Mouse (Mus musculus): ENCODE results near the gene Cds1. TPM values are rescaled to one million over a fixed set of nuclear protein-coding genes. Genes with fewer than 3 reads are reported as not detected.

The Cds1 gene
- total RNA-seq (2021), result 10 to 100 TPM; 11.1 to 12.2 TPM
- long read RNA-seq, experiment 1, partial matches to known transcripts, result 1 of 14 reads
- long read RNA-seq, experiment 1, other reads (novel, unspliced or antisense), result 12 of 14 reads
- long read RNA-seq, experiment 2, transcript Cds1-201 (13 exons, 3,924 nt), result major isoform, 9 of 23 reads
- long read RNA-seq, experiment 2, partial matches to known transcripts, result 2 of 23 reads
- long read RNA-seq, experiment 2, other reads (novel, unspliced or antisense), result 12 of 23 reads

DNA sequence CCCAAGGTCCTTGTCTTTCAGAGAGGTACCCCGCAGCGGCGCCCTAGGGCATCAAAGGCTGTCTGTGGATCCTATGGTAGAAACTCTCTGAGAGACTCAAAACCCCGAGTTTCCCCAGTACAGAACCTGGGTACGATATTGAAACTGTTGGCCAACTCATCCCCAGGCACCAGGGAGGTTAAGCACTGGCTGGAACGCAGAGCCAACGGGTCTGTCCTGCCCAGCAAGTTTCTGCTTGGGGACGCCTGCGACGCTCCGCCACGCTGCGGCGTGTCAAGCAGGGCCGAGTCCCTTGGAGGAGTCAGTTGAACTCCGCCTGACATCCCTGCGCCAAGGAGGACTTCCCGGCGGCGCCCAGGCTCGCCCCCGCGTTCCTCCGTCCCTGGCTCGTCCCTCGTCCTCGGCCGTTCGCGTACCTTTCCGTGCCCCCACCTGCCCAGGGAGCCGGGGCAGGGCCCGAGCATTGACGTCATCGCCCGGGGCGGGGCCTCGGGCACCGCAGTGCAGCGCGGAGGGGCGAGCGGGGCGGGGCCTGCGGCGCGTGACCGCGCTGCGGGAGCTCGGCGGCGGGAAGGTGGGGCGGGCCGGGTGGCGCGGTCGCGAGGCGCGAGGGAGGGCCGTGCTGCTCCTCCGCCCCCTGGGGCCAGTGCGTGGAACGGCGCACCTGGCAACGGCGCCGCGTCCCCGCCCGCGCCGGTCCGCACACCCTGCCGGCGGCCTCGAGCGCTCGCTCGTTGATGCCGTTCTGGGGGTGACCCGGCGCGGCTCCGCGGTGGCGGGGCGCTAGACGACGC, at the start of gene Cds1:
Cds1 (plus strand) TSS at position 577 of the 794 bp plus-strand sequence.
- peak; percentile 88 for DNase-seq

DNA sequence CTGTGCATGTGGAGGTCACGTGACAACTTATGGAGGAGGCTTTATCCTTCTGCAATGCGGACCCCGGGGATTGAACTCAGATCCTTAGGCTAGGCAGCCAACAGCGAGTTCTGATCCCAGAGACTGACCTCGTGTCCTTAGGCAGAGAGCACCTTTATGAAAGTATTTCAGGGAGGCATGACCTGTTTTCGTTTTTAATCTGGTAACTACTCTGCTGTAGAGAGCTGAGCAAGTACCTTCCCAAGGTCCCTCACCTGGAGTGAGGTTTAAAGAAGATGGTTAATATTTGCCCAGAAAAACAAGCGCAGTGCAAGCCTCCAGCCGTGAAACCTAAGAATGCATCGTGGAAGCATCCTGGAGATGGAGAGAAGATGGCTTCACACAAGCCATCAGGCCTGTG, 40.7 kb upstream of the Cds1 start:
- no peak for DNase-seq

DNA sequence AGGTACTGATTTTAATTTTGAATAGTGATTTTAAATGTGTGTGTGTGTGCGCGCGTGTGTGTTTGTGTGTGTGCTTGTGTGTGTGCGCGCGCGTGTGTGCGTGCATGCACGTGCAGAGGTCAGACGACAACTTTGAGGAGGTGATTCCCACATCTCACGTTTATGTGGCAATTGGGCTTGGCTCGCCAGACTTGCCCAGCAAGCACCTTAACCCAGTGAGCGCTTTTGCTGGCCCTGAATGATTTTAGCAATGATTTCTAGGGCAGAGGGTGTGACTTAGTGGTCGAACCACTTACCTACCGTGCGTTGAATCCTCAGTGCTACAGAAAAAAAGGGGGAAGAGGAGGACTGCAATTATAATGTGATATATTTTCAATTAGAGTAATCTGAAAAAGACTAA, 40.2 kb upstream of the Cds1 start:
- DNase-seq, result no peak

DNA sequence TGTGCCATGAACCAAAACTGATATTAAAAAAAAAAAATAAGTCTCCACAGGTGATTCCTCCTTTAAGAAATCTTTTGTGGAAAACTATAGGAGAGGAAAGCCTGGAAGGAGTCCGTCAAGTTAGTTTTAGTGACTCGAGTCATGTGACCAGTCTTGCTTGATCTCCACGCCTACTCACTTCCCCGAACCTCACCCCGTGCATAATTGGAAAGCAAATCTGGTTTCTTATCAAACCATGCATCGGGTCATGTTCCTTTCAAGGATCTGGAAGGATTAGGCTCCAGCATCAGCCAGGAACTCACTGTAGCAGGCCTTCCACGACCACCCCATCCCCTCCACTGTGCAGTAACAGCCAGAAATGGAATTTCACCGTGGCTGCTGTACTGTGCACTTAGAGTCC, 39.2 kb upstream of the Cds1 start:
- no peak for DNase-seq

DNA sequence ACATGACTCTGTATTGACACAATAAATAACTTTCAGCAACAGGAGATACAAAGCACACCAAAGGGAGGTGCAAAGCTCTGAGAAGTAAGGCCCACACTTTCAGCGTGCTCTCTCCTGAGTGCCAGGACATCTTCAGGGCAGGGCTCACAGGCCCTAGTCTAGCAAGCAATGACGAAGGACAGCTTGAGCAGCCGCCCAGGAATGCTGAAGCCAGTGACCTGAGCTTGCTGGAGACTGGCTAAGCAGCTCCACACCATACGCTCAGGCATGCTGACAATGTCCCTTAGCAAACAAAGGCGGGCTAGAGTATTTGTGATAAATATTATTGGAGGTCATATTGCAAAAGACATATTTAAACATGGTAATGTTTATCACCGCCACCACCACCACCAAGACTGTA, 38.6 kb upstream of the Cds1 start:
- DNase-seq, result no peak

DNA sequence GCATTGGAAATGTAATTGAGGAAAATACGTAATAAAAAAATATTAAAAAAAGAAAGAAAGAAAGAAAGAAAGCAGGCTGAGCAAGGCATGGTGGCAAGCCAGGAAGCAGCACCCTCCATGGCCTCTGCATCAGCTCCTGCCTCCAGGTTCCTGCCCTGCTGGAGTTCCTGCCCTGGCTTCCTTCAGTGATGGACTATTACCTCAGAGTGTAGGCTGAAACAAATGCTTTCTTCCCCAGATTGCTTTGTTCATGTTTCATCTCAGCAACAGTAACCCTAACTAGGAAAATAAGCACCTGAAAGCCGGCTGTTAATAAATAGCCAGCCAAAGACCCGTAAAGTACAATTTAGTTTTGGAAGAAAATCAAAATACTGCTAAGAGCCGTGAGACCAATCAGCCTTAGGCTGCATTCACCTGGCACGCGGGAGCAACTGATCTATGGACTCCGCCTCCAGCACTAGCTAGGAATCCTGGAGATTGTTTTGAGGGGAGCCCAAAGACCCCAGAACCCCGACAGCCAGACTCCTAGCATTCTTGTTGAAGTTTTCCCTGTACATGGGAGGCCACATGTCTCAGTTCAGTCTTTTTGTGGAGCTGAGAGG, 36.5 kb upstream of the Cds1 start:
- DNase-seq, result no peak

DNA sequence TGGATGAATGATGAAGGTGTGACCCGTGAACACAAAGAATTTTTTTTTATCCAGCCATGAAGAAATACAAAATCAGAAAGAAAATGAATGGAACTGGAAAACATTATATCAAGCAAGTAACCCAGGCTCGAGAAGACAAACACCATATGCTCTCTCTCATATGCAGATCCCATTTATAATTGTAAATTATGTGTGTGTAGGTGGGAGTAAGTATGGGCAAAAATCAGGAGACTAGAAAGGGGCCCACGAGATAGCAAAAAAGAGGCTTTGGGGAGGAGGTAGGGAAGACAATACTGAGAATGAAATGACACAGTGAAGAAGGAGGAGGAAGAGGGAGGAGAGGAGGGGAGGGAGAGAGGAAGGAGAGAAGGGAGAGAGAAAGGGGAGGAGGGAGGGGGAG, 27.6 kb upstream of the Cds1 start:
- DNase-seq, result no peak

DNA sequence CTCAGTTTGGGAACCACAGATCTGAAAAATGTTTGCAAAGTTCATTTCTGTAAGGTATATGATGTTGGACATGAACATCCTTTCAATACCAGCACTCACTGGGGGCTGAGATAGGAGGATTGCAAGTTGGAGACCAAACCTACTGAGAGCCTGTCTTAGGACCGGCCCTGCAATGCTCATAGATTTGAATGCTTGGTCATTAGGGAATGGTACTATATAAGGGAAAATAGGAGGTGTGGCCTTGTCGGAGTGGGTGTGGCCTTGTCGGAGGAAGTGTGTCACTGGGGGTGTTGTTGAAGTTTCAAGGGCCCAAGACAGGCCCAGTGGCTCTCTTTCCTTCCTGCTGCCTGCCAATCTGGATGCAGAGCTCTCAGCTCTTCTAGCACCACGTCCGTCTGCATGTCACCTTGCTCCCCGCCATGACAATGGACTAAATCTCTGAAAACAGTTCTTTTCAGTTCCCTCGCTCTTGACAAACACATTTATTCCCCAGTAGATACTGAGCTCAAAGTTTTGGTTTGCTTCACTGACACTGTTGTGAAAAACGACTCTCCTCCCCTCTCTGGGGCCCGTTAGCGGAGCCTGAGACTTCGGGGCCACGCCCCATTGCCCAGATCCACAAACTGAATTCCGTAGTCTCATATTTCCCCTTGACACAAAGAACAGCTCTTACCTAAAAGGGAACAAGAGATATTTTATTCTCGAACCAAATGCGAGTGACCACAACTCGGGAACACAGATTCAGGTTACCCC, 24.3 kb upstream of the Cds1 start:
- DNase-seq, result no peak

DNA sequence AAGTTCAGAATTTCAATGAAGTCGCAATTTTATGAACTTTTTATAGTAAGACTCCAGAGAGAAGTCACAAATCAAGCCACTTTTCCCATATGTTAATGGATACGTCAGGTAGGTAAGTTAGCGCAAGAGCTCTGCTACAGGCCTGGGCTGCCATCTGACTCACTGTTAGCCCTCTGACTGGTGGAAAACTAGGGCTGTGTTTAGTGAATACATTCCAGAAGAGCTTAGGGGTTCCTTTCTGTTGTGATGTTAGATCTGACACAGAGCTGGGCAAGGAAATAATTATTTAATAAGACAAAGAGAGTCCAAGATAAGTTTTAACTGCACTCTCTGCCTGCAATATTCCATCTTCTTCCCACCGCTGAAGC, 23.7 kb upstream of the Cds1 start:
- DNase-seq, result no peak

DNA sequence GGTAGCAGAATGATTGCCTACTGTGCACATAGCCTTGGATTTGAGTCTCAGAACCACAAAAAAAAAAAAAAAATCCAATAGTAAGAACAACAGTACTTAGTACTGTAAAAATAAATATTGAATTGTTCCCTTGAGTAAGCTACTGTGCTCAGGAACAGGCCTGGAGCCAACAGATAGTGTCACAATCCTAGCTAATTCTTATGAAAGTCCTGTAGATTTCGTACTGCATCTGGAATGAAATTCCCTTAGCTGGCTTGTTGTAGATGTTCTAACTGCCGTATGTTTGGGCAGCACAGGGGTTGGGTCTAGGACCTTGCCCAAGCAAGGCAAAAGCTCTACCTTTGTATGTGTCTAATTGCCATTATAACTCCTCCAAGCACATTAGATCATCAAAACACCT, 22.9 kb upstream of the Cds1 start:
- peak; percentile 62 for DNase-seq

DNA sequence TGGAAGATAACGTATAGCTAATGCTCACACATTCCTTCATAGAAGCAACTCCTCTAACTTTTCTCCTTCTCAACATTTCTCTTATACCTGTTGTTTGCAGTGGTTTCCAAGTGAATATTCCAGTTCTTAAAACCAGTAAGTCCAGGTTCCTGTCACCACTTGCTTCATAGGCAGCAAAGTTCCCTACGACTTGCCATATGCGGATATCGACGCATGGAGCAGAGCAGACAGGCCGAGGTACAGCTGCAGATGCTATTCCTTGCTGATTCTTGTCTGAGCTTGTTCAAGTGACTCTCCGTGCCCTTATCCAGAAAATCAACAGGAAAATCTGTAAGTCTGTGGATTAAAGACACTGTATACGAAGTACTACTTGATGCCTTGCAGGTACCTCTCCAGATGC, 22.5 kb upstream of the Cds1 start:
- no peak for DNase-seq

DNA sequence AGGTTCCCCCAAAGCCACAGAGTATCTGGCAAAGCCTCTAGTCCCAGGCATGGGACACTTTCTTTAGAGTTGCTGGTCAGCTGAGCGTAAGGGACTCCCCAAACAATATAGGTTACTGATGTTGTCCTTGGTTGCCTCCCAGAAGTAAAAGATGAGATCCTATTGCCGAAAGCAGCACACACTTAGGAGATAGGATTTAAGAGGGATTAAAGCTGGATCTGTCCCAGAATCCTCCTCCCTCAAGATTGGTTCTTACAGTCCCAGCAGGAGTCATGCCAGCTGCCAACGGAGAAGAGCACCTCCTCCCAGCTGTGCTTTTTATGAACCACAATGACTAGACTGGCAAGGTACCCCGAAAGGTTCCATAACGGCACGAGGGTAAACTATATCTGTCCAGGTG, 20.0 kb upstream of the Cds1 start:
- DNase-seq, result no peak

DNA sequence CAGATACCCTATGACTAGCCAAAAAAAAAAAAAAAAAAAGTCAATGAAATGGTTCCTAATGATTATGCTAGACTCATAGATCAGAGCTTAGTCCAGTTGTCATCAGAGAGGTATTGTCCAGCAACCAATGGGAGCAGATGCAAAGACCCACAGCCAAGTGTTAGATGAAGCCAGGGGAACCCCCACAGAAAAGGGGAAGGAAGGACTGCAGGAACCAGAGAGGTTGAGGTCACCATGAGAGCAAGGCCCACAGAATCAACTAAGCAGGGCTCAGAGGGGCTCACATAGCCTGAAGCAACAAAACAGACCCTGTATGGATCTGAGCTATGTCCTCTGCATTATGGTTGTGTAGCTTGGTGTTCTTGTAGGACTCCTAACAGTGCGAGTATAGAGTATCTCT, 11.2 kb upstream of the Cds1 start:
- DNase-seq, result no peak

DNA sequence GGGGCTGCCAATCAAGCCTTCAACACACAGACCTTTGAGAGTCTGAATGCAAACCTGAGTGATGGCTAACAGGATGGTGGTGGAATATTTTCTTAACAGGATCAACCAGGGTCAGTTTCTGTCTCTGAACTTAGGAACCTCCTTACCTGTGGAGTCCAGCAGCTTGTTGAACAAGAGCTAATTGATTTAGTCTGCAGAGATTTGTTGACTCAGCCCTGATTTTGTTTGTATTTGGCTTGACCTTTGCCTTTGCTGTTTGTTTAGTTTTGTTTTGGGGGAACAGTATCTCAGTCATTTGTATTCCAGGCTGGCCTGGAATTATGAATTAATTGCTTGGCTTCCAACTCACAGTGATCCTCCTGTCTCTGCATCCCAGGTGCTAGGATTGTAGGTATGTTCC, 7.3 kb upstream of the Cds1 start:
- DNase-seq, result no peak

DNA sequence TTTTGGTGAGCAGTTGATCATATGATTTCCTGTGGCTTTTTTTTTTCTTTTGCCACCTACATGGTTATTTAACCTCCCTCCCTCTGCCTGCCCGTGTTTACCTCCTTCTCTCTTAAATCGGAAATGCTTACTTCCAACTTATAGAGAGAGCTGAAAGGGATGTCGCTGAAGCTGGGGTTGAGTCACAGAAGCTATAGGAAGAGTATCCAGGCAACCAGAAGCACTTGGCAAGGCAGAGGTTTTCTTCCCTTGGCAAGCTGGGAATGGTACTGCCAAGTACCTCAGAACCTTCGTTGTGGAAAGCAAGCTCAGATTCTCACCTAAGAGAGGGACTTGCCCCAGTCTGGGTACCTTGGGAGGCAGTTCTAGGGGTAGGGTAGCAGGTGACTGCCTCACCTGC, 3.2 kb upstream of the Cds1 start:
- DNase-seq, result no peak

DNA sequence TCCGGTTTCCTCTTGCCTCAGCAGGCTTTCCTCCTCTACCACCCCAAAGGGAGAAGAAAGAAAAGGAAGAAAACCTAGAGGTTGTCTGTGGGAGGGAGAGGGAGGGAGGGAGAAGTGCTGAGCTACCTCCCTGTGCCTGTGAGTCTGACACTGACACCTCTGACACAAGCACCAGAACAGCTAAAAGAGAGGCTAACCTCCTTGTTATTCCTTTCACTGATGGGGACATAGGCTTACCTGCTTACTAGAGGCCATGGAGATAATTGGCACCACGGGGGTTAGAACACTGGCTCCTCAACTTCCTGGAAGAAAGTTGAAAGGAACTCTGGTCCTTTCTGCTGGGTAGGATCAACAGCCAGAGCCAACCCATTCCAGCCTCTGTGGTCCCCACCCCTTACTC, 1.4 kb upstream of the Cds1 start:
- no peak for DNase-seq

DNA sequence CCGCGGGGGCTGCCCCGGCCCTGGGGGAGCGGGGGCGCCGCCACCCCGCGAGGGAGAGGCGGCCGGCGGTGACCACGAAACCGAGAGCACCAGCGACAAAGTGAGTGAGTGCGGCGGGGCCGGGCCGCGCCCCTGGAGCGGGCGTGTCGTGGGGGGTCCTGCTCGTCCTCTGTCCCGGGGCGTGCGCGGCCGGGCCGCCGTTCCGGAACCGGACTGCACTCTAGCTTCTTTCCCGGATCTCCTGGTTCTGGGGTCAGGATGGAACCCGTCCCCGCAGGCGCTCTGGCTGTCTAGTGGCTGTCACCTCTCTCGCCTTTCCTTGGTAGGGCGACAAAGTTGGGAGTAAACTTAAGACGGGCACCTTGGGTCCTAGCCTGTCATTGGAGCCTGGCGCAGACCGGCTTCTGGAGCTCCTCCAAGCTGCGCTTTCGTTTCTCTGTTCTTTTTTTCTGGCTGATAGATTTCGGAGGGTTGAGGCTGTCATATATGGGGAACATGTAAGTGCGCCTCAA, 516 bp downstream of the Cds1 start:
- peak; percentile 62 for DNase-seq

DNA sequence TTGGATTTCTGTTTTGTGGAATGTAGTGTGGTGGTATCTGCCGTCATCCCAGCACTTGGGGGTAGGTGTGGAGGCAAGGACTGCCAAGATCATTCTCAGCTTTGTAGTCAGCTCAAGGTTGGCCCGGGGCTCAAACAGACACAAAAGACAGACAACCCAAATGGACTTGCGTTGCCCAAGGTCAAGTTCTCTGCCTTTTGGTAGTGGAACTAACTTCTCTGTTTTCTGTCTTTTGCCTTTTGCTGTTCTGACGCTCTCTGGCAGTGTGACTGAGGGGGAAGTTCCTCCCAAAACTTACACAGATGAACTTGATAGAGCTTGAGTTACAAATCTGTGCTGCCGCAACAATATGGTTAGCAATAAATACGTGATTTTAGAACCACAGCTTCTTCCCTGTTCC, 1.3 kb downstream of the Cds1 start:
- no peak for DNase-seq

DNA sequence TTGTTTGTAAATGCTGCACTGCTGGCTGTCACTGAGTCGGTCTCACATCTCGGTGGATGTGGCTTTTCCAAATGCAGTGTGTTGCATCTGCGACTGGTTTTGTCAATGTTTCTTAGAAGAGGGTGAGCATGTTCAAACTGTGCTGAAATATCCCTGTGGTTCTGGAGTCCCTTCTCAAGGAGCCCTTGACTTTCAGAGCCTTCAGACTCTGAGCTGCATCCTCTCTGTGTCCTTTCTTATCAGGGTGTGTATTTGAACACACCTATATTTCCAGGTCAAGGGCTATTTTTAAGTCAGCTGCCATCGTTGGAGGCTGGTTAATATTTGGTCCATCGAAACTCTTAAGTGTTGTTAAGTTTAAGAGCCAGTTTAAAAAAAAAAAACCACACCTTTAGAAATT, 2.2 kb downstream of the Cds1 start:
- no peak for DNase-seq

DNA sequence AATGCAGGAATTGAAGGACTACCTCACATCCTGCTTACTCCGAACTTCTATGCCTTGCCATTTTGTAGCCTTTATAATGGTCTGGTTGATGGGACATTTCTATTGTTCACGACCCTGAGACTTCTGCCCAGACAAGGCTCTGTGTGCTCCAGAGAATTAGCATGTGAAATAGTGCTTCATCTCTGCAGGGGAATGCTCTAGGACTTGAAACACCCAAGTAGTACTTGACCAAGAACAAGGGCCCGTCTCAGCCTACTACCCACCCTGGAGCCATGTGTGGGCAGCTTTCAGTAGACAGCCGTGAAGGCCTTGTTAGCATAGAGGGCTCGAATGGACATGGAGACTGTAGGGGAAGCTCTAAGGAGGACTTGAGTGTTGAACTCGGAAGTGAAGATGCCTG, 2.6 kb downstream of the Cds1 start:
- no peak for DNase-seq

DNA sequence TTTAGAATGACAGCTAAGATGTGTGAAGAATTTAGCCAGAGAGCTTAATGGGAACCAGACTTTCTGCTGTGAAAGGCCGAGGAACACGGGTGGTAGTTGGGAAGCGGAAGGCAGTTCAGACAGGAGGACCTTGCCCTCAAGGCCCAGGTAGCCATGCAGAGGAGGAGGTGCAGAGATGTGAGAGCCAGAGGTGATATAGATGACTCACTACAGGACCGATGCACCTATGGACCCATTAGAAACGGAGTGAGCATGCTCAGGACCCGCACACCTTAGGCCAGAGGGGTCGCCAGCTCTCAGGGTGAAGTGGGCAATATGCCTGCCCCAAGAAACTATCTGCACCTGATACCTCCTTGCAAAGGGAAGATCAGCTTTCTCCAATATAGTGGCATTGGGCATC, 3.6 kb downstream of the Cds1 start:
- DNase-seq, result no peak

DNA sequence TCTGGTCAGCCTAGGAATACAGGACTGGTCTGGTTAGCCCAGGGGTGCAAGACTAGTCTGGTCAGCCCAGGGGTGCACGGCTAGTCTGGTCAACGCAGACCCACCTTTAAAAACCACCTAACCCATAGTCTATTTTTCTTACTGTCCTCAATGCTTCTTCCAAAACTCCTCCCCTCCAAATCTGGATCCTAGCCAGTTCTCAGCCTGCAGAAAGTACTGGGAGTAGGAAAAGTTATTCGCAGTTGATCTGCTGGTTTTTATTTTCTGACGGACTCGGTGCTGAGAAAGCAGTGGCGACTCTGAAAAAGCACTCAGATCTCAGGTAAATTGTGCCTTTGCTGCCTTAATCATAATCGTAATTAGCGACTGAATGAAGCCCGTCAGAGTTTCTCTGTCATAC, 7.7 kb downstream of the Cds1 start:
- DNase-seq, result peak; percentile 31

DNA sequence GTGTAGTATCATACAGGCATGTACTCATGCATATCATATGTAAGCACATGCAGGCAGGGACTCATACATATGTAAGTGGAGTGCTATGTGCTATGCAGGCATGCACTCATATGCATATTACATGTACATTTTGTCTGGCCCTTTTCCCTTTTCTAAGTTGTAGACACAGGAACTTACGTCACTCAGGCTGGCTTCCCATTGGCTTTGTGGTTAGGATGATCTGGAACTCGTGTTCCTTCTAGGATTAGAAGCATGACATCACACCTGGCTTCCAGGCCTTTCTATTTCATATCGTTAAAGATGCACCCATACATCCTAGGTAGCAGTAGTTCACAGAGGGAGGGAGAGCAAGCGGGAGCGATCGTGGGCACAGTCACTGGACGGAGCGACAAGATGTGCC, 10.3 kb downstream of the Cds1 start:
- DNase-seq, result no peak

All from adrenal gland, postnatal 10 days (tissue).